Mouse (Mus musculus): ENCODE data around the gene Myo9a. TPM values are rescaled to one million over a fixed set of nuclear protein-coding genes. Genes with fewer than 3 reads are reported as not detected.

Gene Myo9a
- polyA plus RNA-seq, 1 experiment: 26.6 TPM

DNA sequence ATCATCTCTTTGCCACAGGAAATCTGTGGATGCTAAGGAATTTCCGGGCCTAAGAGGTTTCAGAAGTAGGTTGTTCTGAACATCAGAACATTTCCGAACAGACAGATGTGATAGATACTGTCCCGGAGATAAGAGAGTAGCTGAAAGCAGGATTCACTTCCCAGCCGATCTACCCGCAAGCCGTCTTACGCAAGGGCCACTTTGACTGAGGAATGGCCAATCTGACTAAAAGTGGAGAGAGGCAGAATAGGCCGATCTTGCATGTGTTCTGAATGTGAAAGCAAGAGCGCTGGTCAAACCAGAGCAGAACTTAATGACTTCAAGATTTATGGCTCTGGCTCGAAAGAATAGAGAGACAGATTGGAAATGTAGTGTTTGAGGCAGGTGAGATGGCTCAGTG lies 25.2 kb upstream of the Myo9a start:
- DNase-seq (ENCODE audit: low read depth): no peak
- TF ChIP-seq CTCF (IDR thresholded peaks at IDR 0.05; ENCODE audit: borderline replicate concordance, extremely low read depth, insufficient read depth, insufficient read length) (no peak), POLR2A (IDR thresholded peaks at IDR 0.05; ENCODE audit: borderline replicate concordance, extremely low read depth, insufficient read depth, insufficient read length, poor library complexity, severe bottlenecking) (no peak)

DNA sequence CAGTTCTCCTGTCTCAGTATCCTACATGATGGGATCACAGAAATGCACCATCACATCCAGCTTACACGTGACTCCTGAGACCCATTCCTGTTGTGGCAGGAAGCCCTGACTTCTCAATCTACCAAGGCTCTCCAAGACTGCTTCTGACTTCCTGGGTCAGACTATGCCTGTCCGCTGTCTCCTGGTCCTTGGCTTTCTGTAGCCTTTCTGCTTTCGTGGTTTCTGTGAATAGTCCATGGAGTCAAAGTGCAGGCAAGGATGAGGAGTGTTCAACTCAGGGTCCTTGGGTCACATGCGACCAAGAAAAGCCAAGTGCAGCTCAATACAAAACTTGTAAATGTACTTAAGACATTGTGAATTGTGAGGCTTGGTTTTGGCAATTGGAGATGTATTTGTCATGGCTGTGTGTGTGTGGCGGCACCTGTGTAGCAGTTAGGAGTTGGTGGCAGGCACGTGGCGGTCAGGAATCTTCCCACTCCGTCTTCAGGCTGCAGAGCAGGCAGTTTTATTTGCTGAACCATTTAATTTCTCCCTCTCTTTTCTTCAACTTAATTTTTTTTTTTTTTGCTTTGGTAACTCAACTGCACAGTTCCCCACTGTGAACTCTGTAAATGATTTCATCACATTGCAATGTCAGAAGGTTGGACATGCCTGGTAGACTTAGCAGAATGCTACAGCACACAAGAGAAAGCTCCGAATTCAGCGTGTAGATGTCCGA lies 23.0 kb upstream of the Myo9a start:
- DNase-seq (ENCODE audit: low read depth): no peak
- TF ChIP-seq CTCF (IDR thresholded peaks at IDR 0.05; ENCODE audit: borderline replicate concordance, extremely low read depth, insufficient read depth, insufficient read length) (no peak), POLR2A (IDR thresholded peaks at IDR 0.05; ENCODE audit: borderline replicate concordance, extremely low read depth, insufficient read depth, insufficient read length, poor library complexity, severe bottlenecking) (no peak)

- TF ChIP-seq CTCF (IDR thresholded peaks at IDR 0.05; ENCODE audit: borderline replicate concordance, extremely low read depth, insufficient read depth, insufficient read length): no peak
- no peak for TF ChIP-seq POLR2A (IDR thresholded peaks at IDR 0.05; ENCODE audit: borderline replicate concordance, extremely low read depth, insufficient read depth, insufficient read length, poor library complexity, severe bottlenecking)
Observed at GRCm38 (mm10) chr9:59731136-59731535, 19.6 kb upstream of the Myo9a start.

DNA sequence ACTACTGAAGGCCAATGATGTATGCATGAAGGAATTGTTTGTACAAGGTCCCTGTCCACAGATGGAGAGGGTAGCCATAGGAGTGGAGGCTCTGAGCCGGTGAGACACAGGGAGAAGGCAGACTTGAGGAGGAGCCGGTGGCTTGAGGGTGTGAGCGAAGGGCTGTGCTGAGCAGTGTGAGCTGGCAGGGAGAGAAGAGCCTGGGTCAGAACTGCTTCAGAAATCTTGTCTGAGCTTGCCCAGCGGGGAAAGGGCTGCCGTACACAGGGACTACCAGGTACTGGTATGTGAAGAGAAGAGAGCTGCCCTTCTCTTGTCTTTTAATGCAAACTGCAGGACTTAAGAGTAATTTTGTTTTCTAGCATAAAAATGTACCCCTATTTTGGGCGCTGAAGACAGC lies 17.6 kb upstream of the Myo9a start:
- no peak for TF ChIP-seq CTCF (IDR thresholded peaks at IDR 0.05; ENCODE audit: borderline replicate concordance, extremely low read depth, insufficient read depth, insufficient read length)
- TF ChIP-seq POLR2A (IDR thresholded peaks at IDR 0.05; ENCODE audit: borderline replicate concordance, extremely low read depth, insufficient read depth, insufficient read length, poor library complexity, severe bottlenecking): no peak
- no peak for DNase-seq (ENCODE audit: low read depth)

More at GRCm38 (mm10) chr9:59731136-59731535, 19.6 kb upstream of the Myo9a start:
- DNase-seq (ENCODE audit: low read depth): no peak

DNA sequence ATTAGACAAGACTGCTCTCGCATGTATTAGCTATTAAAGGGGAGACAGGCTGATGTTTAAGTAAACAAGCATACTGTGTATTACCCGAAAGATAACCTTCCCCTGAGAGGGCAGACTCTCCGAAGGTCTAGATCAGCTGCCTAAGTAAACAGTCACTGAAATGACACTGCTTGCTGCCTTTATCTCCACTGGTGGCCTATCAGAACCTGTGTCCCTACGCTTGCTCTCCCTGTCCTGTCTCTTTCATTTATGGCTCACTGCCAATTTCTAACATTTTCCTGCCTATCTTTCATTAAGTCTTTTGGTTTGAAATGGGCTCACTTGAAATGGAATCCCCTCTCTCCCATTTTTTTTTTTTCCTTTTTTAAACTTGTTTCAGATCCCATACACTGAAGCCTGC lies 15.3 kb upstream of the Myo9a start:
- DNase-seq (ENCODE audit: low read depth): no peak
- no peak for TF ChIP-seq CTCF (IDR thresholded peaks at IDR 0.05; ENCODE audit: borderline replicate concordance, extremely low read depth, insufficient read depth, insufficient read length)
- no peak for TF ChIP-seq POLR2A (IDR thresholded peaks at IDR 0.05; ENCODE audit: borderline replicate concordance, extremely low read depth, insufficient read depth, insufficient read length, poor library complexity, severe bottlenecking)

- TF ChIP-seq CTCF (IDR thresholded peaks at IDR 0.05; ENCODE audit: borderline replicate concordance, extremely low read depth, insufficient read depth, insufficient read length) (no peak), POLR2A (IDR thresholded peaks at IDR 0.05; ENCODE audit: borderline replicate concordance, extremely low read depth, insufficient read depth, insufficient read length, poor library complexity, severe bottlenecking) (no peak)
- no peak for DNase-seq (ENCODE audit: low read depth)
Observed at GRCm38 (mm10) chr9:59740593-59740992, 10.1 kb upstream of the Myo9a start.

- no peak for DNase-seq (ENCODE audit: low read depth)
- TF ChIP-seq CTCF (IDR thresholded peaks at IDR 0.05; ENCODE audit: borderline replicate concordance, extremely low read depth, insufficient read depth, insufficient read length): no peak
- TF ChIP-seq POLR2A (IDR thresholded peaks at IDR 0.05; ENCODE audit: borderline replicate concordance, extremely low read depth, insufficient read depth, insufficient read length, poor library complexity, severe bottlenecking): no peak
Observed at GRCm38 (mm10) chr9:59743903-59744302, 6.8 kb upstream of the Myo9a start.

DNA sequence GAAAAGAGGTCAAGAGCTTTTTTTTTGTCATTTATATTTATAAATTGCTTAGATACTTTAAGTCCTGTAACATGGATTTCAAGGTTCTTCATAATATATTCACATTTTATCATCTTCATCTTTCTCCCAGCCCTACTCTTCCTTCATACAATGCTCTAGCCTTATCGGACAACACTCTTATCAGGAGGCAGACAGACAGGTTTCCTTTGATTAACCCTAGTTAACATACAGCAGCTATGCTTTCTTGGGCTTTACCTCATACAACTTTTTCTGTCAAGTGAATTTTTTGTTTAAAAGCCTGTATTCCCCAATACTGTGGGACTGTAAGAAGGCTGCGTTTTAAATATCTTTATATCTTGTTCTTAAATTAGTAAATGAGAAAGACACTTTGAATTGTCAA lies 2.3 kb upstream of the Myo9a start:
- no peak for DNase-seq (ENCODE audit: low read depth)
- TF ChIP-seq POLR2A (IDR thresholded peaks at IDR 0.05; ENCODE audit: borderline replicate concordance, extremely low read depth, insufficient read depth, insufficient read length, poor library complexity, severe bottlenecking) (no peak), CTCF (IDR thresholded peaks at IDR 0.05; ENCODE audit: borderline replicate concordance, extremely low read depth, insufficient read depth, insufficient read length) (no peak)

GRCm38 (mm10) chr9:59748969-59749368 lies 1.7 kb upstream of the Myo9a start:
- no peak for DNase-seq (ENCODE audit: low read depth)
- TF ChIP-seq CTCF (IDR thresholded peaks at IDR 0.05; ENCODE audit: borderline replicate concordance, extremely low read depth, insufficient read depth, insufficient read length): no peak
- no peak for TF ChIP-seq POLR2A (IDR thresholded peaks at IDR 0.05; ENCODE audit: borderline replicate concordance, extremely low read depth, insufficient read depth, insufficient read length, poor library complexity, severe bottlenecking)

DNA sequence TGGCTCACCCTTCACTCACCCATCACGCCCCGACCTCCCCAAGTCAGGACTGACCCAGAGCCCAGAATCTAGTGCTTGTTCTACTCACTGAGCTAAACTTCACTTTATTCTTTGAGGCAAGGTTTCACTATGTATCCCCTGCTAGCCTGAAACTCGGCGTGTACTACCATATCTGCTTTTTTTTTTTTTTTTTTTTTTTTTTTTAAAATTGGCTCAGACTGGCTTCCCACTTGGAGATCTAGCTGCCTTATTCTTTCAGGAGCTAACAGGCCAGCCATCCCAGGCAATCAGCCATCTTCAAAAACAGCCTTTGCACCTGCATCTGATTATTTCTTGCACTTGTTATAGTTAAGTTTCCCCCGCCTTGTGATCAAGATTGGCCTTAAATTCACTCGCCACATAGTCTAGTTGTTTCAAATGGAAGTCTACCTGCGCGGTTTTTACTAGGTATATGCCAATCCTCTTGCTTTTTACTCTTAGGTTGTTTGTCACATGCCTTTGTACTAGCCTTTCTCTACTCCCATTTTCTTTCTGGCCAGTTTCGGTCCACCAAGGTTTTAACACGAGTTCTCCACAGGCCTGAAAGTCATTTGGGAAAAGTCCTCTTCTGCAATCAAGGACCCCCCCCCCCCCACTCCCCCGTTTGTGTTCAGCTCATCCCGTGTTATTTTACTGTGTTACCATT lies 973 bp upstream of the Myo9a start:
- TF ChIP-seq POLR2A (IDR thresholded peaks at IDR 0.05; ENCODE audit: borderline replicate concordance, extremely low read depth, insufficient read depth, insufficient read length, poor library complexity, severe bottlenecking) (no peak), CTCF (IDR thresholded peaks at IDR 0.05; ENCODE audit: borderline replicate concordance, extremely low read depth, insufficient read depth, insufficient read length) (no peak)
- peak; percentile 24 for DNase-seq (ENCODE audit: low read depth)

DNA sequence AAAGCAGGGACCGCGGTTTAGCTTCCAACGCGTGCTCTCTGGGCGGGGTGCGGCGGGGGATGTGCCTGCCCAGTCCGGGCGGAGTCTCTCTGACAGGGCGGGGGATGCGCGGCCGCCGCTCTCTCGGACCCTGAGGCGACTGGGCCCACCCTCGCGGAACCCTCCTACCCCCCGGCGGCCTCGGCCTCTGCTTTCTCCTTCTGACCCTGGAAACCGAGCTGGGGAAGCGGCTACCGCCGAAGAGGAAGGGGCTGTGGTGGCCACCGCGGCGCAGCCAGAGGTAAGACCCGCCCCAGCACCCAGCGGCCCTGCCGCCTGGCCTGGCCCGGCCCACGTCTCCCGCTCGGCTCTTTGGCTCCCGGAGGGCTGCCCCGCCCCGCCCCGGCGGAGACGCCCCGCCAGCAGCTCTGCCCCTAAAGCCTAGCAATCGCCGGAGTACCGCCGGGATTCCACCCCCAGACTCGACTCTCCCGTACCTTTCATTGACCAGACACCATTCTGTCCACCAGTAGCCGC lies 428 bp downstream of the Myo9a start:
- DNase-seq (ENCODE audit: low read depth): peak; percentile 75

More for the DNA sequence above, 428 bp downstream of the Myo9a start:
- no peak for TF ChIP-seq CTCF (IDR thresholded peaks at IDR 0.05; ENCODE audit: borderline replicate concordance, extremely low read depth, insufficient read depth, insufficient read length)
- TF ChIP-seq POLR2A (IDR thresholded peaks at IDR 0.05; ENCODE audit: borderline replicate concordance, extremely low read depth, insufficient read depth, insufficient read length, poor library complexity, severe bottlenecking): no peak; the same call in 1 of the 2 replicates
